Mouse (Mus musculus): ENCODE results near the gene Xxylt1. TPM values are rescaled to one million over a fixed set of nuclear protein-coding genes. Genes with fewer than 3 reads are reported as not detected.
"Not testable (repeated sequence)": the region's sequence is repeated elsewhere in the genome, so short reads cannot be mapped to it uniquely, and the experiment has no call there.

Xxylt1 gene
- total RNA-seq, 2 experiments from 2014 or later, result 0.38 to 1.2 TPM

GRCm38 (mm10) chr16:31029739-31030485 lies 51.3 kb downstream of the Xxylt1 start:
- no peak for ATAC-seq (replicated peaks; ENCODE audit: low FRiP score, poor library complexity, severe bottlenecking)

DNA sequence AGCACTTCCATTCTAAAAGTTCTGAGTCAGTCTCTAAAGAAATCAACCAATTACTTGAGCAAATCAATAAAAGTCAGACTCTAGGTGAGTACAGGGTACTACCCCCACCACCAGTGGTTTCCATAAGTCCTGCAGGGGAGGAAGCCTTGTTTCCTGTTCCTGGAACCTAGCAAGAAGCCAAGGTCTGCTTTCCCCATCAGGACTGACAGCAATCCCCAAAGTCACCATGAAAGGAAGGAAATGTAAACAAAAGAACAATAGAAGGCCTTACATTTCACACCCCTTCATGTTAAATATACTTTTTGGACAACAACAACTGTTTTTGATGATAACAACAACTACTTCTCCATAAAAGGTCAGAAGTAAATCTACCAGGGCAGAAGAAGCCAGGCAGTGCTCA lies 53.6 kb downstream of the Xxylt1 start:
- no peak for ATAC-seq (replicated peaks; ENCODE audit: low FRiP score, poor library complexity, severe bottlenecking)

DNA sequence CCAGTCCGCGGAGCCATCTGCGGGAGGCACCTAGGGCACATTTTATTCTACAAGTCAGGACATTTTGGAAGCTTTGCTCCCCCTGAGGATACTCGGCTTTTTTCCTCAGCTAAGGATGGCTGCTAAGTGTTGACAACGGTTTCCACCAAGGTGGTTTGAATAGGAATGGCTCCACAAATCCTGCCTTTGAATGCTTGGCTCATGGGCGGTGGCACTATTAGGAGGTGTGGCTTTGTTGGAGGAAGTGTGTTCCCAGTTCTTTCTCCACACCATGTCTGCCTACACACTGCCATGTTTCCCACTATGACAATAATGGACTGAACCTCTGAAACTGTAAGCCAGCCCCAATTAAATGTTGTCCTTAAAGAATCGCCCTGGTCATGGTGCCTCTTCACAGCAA lies 55.7 kb downstream of the Xxylt1 start:
- no peak for ATAC-seq (replicated peaks; ENCODE audit: low FRiP score, poor library complexity, severe bottlenecking)

DNA sequence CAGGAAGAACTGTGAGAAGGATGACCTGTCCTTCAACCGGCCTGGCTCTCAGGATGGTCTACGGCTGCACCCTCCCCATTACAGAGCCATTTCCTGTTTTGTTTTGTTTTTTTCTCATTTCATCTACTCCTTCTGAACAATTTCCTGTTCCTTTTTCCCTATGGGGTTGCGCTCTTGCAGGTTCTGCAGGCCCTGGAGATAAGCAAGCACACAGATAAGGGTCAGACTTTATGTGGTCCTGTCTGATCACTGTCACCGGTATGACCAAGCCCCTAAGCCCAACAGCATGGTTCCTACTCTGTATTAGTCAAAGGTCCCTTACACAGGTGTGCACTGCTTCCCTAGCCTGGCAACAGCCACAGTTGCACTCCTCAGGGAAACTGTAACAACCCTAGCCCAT lies 56.2 kb downstream of the Xxylt1 start:
- ATAC-seq (replicated peaks; ENCODE audit: low FRiP score, poor library complexity, severe bottlenecking), result no peak

- ATAC-seq (replicated peaks; ENCODE audit: low FRiP score, poor library complexity, severe bottlenecking), result no peak
These were observed 57.0 kb downstream of the Xxylt1 start for GRCm38 (mm10) chr16:31024221-31024620.

GRCm38 (mm10) chr16:31023803-31024202 lies 57.4 kb downstream of the Xxylt1 start:
- no peak for ATAC-seq (replicated peaks; ENCODE audit: low FRiP score, poor library complexity, severe bottlenecking)

GRCm38 (mm10) chr16:31022287-31022686 lies 58.9 kb downstream of the Xxylt1 start:
- ATAC-seq (replicated peaks; ENCODE audit: low FRiP score, poor library complexity, severe bottlenecking), result no peak

GRCm38 (mm10) chr16:31019514-31019913 lies 61.7 kb downstream of the Xxylt1 start:
- no peak for ATAC-seq (replicated peaks; ENCODE audit: low FRiP score, poor library complexity, severe bottlenecking)

GRCm38 (mm10) chr16:31017687-31018413 lies 63.4 kb downstream of the Xxylt1 start:
- no peak for ATAC-seq (replicated peaks; ENCODE audit: low FRiP score, poor library complexity, severe bottlenecking)

DNA sequence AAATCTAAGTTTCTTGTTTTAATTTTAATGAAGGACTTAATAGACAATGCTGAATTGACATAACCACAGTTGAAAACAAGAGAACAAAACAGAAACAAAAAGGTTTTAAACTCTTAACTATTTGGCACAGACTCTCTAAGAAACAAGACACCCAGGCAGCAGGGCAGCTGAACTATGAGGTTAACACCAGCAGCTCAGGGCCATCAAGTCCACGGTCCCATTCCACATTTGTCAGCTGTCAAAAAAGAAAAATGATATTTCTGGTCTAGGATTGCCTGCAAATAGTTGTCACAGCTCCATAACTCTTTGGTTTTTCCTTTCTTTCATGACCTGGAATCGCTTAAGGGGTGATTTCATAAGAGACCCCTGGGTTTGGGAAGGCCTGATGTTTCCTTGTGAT lies 64.6 kb downstream of the Xxylt1 start:
- no peak for ATAC-seq (replicated peaks; ENCODE audit: low FRiP score, poor library complexity, severe bottlenecking)

GRCm38 (mm10) chr16:31016169-31016568 lies 65.1 kb downstream of the Xxylt1 start:
- ATAC-seq (replicated peaks; ENCODE audit: low FRiP score, poor library complexity, severe bottlenecking), result no peak

DNA sequence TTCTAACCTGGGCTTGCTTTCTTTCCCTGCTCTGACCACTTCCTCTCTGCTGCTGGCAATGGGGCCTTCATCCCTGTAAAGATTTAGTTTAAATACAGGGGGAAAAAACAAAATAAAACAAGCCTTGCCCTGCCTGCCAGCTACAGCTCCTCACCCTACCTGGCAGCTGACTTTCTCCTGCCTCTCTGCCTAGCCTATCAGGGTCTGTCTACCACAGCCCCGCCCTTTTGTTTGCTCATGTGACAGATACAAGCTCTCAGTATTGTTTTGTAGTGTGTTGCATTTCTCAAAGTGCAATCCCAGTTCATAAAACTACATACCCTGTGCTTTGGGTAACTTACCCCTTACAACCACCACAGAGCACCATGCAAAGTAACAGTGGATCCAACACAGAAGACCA lies 66.0 kb downstream of the Xxylt1 start:
- no peak for ATAC-seq (replicated peaks; ENCODE audit: low FRiP score, poor library complexity, severe bottlenecking)

- ATAC-seq (replicated peaks; ENCODE audit: low FRiP score, poor library complexity, severe bottlenecking), result no peak
These were observed 69.0 kb downstream of the Xxylt1 start for GRCm38 (mm10) chr16:31012236-31012635.

DNA sequence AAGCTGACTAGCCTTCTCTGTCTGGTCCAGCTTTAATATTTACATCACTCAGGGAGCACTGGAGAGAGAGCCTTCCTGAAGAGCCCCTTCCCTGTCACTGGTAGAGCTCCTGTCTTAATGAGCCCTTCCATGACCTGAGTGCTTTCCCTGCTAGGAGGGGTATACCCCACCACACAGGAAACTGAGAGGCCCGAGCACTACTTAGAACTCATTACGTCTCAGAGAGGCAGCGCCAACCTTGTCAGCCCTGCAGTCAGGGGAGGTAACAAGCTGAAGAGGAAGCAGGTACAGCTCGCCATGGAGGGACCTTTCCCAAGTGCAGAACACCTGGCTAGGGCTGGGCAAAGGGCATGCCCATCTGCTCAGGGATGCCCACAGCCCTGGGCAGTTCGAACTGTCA lies 70.8 kb downstream of the Xxylt1 start:
- ATAC-seq (replicated peaks; ENCODE audit: low FRiP score, poor library complexity, severe bottlenecking), result no peak

DNA sequence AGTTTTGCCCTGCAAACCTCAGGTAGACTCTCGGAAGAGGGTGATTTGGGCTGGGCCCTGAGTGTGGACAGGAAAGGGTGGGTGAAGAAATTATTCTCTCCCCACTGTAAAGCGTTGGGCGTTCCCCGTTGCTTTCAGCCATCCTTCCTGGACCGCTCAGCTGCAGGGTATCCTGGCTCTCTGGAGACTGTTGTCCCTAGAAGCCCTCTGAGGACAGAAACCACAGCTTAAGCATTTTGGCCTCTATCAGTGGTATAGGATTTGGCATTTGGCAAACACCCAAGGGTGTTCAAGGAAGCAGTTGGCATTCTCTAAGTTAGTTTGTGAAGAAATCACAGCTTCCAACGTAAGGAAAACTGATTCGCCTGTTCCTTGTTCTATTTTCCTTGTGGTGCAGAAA lies 72.9 kb downstream of the Xxylt1 start:
- ATAC-seq (replicated peaks; ENCODE audit: low FRiP score, poor library complexity, severe bottlenecking), result no peak

DNA sequence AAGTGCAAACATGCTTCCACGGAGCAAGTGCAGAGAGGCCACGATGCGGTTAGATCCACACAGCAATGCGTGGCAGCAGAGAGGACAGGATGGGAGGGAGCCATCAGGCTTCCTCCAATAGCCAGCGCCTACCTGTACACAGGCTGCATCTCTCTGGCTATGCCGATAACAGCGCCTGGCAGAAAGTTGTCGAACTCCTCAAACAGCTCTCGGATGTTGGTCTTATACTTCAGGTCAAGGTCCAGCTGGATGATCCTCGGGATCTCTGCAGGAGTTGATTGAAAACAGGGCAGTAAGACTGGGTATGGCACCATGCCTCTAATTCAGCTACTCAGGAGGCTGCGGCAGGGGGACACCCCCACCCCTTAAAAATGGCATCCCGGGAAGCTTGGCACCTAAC lies 73.7 kb downstream of the Xxylt1 start:
- no peak for ATAC-seq (replicated peaks; ENCODE audit: low FRiP score, poor library complexity, severe bottlenecking)

DNA sequence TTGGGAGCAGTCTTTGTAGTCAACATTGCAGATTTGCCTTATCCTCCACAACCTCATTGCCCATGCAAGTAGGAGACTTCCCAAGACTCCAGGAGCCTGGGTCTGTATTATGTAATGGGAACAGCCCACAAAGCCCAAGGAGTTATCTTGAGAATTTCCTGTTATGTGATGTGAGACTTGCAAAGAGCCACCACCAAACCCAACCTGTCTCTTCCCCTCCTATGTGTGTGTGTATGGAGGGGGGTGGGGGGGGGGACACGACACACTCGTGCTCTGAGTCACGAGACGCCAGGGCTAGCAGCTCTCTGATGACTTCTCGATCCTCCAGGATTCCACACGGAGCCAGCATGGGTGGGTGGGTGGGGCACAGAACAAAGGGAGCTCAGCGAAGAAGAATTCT lies 75.5 kb downstream of the Xxylt1 start:
- no peak for ATAC-seq (replicated peaks; ENCODE audit: low FRiP score, poor library complexity, severe bottlenecking)

GRCm38 (mm10) chr16:31004321-31004682 lies 76.9 kb downstream of the Xxylt1 start:
- no peak for ATAC-seq (replicated peaks; ENCODE audit: low FRiP score, poor library complexity, severe bottlenecking)

DNA sequence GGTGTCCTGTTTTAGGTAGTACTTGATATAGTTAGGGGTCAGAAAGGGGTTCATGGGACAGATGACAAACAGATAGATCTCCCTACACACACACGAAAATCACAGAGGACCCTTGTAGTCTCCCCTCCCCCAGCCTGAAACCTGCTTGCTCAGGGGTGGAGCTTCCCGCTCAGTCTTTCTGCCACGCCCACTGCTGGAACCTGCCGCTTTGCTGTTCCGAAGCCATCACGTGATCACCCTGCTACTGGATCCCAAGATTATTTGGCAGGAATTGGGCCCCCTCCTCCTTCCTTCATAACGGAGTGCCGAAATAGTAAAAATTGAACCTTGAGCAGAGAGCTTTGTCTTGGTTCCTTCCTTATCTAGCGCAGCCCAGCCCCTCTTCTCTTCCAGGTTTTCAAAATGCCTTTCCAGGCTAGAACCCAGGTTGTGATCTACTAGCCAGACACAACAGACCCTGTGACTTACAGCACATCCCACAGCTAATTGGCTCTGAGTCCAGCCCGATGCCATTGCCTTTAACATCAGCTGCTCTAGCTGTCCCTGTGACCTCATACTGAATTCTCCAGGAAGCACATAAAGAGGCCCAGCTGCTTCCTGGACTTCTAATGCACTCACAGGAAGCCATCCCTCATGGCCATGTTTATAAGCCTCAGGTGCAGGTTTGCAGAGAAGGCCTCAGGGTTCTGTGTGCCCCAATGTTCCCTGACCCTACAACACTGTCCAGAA lies 77.5 kb downstream of the Xxylt1 start:
- not testable (repeated sequence) for ATAC-seq (replicated peaks; ENCODE audit: low FRiP score, poor library complexity, severe bottlenecking)

DNA sequence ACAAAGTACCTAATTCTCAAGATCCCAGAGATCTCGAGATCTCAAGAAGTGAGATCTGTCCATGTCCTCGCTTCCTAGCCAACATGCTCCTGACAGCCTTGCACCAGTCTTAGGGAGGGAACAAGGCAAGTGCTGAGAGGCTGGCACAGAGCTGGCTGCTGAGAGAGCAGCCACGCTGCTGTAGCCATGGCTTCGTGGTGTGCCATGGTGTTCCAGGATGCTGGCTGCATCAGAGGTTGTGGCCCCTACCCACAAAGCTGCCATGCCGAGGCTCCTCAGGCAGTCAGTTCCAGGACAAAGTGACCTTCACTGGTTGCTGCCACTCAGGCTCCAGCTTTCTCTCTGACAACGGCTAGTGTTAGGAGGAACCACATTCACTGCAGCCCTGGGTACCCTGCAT lies 78.3 kb downstream of the Xxylt1 start:
- no peak for ATAC-seq (replicated peaks; ENCODE audit: low FRiP score, poor library complexity, severe bottlenecking)

GRCm38 (mm10) chr16:31002117-31002516 lies 79.1 kb downstream of the Xxylt1 start:
- ATAC-seq (replicated peaks; ENCODE audit: low FRiP score, poor library complexity, severe bottlenecking), result no peak

Data from erythroblast, adult 5-6 weeks (primary cell).